Mouse (Mus musculus) hindbrain, embryonic 13.5 days (tissue): ENCODE data around the gene Sec14l3. TPM values are rescaled to one million over a fixed set of nuclear protein-coding genes. Genes with fewer than 3 reads are reported as not detected.
"Not testable (repeated sequence)": the region's sequence is repeated elsewhere in the genome, so short reads cannot be mapped to it uniquely, and the experiment has no call there.

Experiments
- ATAC-seq: fragments of 200-750 bp; cut with Nextera tagmentation; 2 replicates; pipeline ENCODE4 v1.8.0; 2017; ENCODE audit warnings: moderate TSS enrichment; ENCODE audit not compliant: low FRiP score
- H3K27ac ChIP-seq: fragments of 300-500 bp; sonication (generic); 2 replicates; pipeline ENCODE4 v1.5.1; 2015; ENCODE audit warnings: inconsistent platforms, mild to moderate bottlenecking, moderate library complexity
- H3K27me3 ChIP-seq: fragments of 300-500 bp; sonication (generic); 2 replicates; pipeline ENCODE4 v1.6.1; 2015; ENCODE audit warnings: mild to moderate bottlenecking, inconsistent platforms
- H3K36me3 ChIP-seq: fragments of 300-500 bp; sonication (generic); 2 replicates; pipeline ENCODE4 v1.6.1; 2015; ENCODE audit warnings: mild to moderate bottlenecking, inconsistent platforms
- H3K4me1 ChIP-seq: fragments of 300-500 bp; sonication (generic); replicated peaks from 2 replicates; pipeline ENCODE4 v1.6.1; 2015; ENCODE audit warnings: inconsistent platforms
- H3K4me2 ChIP-seq: fragments of 300-500 bp; sonication (generic); 2 replicates; pipeline ENCODE4 v1.6.1; 2015; ENCODE audit warnings: inconsistent platforms, mild to moderate bottlenecking, moderate library complexity
- H3K4me3 ChIP-seq: fragments of 300-500 bp; sonication (generic); 2 replicates; pipeline ENCODE4 v1.5.1; 2015; ENCODE audit warnings: mild to moderate bottlenecking, inconsistent platforms
- H3K9ac ChIP-seq: fragments of 300-500 bp; sonication (generic); 2 replicates; pipeline ENCODE4 v1.6.1; 2015; ENCODE audit warnings: mild to moderate bottlenecking, inconsistent platforms
- H3K9me3 ChIP-seq: fragments of 300-500 bp; sonication (generic); 2 replicates; pipeline ENCODE4 v1.6.1; 2016; ENCODE audit warnings: inconsistent platforms
- WGBS: fragments of 180-500 bp; shearing (Covaris S2); methylation state at CpG from one replicate; pipeline ENCODE4 v1.1.7; 2015; 5-methylcytosine and 5-hydroxymethylcytosine counted together
- polyA plus RNA-seq: library from polyadenylated mRNA; unstranded; fragments of >200 nt; fragmentation: Nextera tagmentation; extraction: Ambion mirVana; gene quantifications from 2 replicates; pipeline ENCODE4 v1.2.1, GENCODE M21; 2015

The Sec14l3 gene
- polyA plus RNA-seq = 0.08 and 0.35 TPM in 2 replicates

DNA sequence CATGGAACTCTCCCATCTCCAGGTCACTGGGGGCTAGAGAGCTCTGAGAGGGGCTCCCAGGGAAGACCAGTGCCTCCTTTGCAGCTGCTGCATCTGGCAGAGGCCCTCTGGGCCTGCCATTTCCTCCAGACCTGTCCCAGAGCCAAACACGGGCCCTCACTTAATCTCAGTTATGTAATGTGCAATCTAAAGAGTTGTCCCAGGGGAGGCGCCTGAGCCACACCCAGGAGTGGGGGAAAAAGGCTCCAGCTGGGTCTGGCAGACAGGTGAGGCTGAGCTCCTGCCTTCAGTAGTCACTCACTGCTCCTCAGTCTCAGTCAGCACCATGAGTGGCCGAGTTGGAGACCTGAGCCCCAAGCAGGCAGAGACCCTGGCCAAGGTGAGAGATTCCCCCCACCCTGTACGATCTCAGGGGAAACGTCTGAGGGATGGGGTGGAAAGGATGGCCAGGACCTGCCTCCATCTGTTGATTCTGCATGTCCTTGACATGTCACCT, at the start of gene Sec14l3:
Gene Sec14l3 (plus strand): TSS at position 215 of the 496 bp plus-strand sequence.
- Histone ChIP-seq H3K4me3 (no peak within 1 kb of the TSS), H3K9me3 (no peaks in the 10 kb centered on the region), H3K27ac (no peak within 1 kb of the TSS), H3K27me3 (0 out of 2 replicates have a peak, but pooled peaks cover 6% of the 10 kb centered on the region), H3K4me2 (no peak within 1 kb of the TSS), H3K9ac (no peak within 1 kb of the TSS), H3K36me3 (no peaks in the 10 kb centered on the region), H3K4me1 (no peaks in the 10 kb centered on the region)
- ATAC-seq = no peak
- 78% methylated on average over 5 of the region's 5 CpGs for WGBS

- not testable (repeated sequence) for H3K27me3 ChIP-seq, H3K4me1 ChIP-seq, H3K36me3 ChIP-seq, H3K4me2 ChIP-seq, H3K4me3 ChIP-seq, ATAC-seq, H3K27ac ChIP-seq, H3K9ac ChIP-seq
- H3K9me3 ChIP-seq = peaks cover 11% of the 10 kb centered on the region
- 91% methylated on average over 14 of the region's 14 CpGs for WGBS
These were observed 48.8 kb upstream of the Sec14l3 start for GRCm38 (mm10) chr11:4015796-4016195.

DNA sequence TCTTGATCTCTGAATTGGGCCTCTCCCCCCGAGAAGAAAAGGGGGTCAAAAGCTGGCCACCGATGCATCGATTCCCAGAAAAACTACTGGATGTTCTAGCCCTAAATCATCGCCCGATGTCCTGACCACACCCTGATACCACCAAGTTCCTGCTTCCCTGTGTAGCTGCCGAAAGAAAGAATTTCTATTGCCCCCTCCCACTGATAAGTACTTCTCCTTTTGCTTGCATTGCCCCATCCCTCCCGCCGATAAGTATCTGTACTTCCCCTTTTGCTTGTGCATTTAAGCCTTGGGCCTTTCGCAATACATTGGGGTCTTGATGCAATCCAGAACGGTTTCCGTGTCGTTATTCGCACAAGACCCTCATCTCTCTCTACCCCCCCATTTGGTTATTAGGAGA, 42.5 kb upstream of the Sec14l3 start:
- 91% methylated on average over 13 of the region's 13 CpGs for WGBS
- not testable (repeated sequence) for ATAC-seq

DNA sequence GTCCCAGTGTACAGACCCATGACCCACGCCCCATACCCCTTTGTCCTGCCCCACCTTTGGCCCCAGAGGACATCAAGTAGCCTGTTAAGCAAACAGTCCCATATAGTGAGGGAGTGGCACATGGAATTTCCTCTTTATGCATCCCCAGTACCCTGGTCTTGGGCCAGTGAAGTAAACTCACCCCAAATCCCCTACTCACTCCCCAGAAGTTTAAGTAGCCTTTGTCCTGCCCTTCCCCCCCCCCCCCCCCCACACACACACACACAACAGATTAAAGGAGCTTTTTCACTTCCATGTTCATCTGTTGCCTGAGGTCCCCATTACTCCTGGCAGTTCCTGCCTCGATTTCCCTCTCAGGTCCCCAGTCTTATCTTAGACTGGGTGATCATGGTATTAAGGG, 41.3 kb upstream of the Sec14l3 start:
- Histone ChIP-seq H3K4me3 (no peak overlapping the region), H3K4me2 (no peak overlapping the region), H3K9ac (no peak overlapping the region), H3K27ac (no peak overlapping the region), H3K27me3 (no peaks in the 10 kb centered on the region), H3K36me3 (no peaks in the 10 kb centered on the region), H3K9me3 (no peaks in the 10 kb centered on the region), H3K4me1 (no peaks in the 10 kb centered on the region)
- 83% methylated on average over 2 of the region's 2 CpGs for WGBS
- no peak for ATAC-seq

More for the DNA sequence above, 42.5 kb upstream of the Sec14l3 start:
- H3K4me1 ChIP-seq, H3K36me3 ChIP-seq, H3K27ac ChIP-seq, H3K4me2 ChIP-seq, H3K9ac ChIP-seq, H3K27me3 ChIP-seq, H3K9me3 ChIP-seq, H3K4me3 ChIP-seq: not testable (repeated sequence)

GRCm38 (mm10) chr11:4027066-4027465, 37.6 kb upstream of the Sec14l3 start:
- Histone ChIP-seq H3K4me3 (no peak overlapping the region), H3K9ac (no peak overlapping the region), H3K27ac (no peak overlapping the region), H3K27me3 (peaks cover 4% of the 10 kb centered on the region; the same call in 1 of the 2 replicates), H3K9me3 (no peaks in the 10 kb centered on the region), H3K4me2 (no peak overlapping the region), H3K36me3 (no peaks in the 10 kb centered on the region), H3K4me1 (no peaks in the 10 kb centered on the region)
- no peak for ATAC-seq
- 81% methylated on average over 8 of the region's 8 CpGs for WGBS

DNA sequence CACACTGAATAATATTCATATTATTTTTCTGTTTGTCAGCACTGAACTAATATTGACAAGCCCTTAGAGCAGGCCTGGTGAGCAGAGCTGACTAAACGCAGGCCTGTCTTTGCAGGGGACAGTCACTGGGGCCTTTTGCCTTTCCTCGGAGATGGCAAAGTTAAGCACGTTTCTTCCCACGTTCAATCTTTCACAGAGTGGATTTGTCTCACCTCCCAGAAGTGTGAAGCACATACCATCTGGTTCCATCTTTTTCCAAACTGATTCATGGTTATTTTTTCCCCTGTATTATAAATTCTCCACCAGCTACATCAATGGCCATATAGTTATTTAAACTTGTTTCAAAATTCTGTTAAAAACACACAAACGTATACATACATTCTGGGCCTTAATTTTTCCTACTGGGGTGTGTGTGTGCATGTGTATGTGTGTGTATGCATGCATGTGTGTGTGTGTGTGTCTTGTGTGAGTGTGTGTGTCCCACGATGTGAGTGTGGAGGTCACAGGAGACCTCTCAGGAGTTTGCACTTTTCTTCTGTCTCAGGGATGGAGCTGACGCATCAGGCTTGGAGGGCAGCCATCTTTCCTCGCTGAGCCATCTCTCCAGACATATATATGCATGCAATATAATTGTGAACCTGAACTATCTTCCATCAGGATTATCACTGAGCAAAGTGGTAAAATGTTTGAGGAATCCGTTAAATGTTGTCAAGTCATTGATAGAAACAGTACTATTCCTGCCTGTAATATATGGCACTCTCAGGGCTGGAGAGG, 36.9 kb upstream of the Sec14l3 start:
- Histone ChIP-seq H3K4me3 (no peak overlapping the region), H3K27me3 (peaks cover 4% of the 10 kb centered on the region; the same call in 1 of the 2 replicates), H3K4me1 (no peaks in the 10 kb centered on the region), H3K9me3 (no peaks in the 10 kb centered on the region), H3K4me2 (no peak overlapping the region), H3K27ac (no peak overlapping the region), H3K36me3 (no peaks in the 10 kb centered on the region), H3K9ac (no peak overlapping the region)
- ATAC-seq = no peak
- 87% methylated on average over 9 of the region's 9 CpGs for WGBS

DNA sequence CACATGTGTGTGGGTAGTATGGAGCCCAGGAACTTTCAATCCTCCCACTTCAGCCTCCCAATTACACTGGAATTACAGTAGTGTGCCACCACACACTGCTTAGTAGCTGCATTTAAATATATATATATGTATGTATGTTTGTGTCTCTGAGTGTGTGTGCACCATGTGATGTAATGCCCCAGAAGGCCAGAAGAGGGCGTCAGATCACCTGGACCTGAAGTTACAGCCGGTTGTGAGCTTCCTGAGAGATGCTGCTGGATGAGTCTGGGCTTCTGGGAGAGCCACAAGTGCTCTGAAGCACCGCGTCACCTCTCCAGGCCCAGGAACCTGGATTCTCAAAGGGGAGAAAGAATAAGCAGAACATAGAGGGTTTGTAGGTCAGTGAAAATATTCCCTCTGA, 35.3 kb upstream of the Sec14l3 start:
- no peak overlapping the region for H3K4me3 ChIP-seq
- H3K9ac ChIP-seq = no peak overlapping the region
- no peak for ATAC-seq
- H3K27me3 ChIP-seq = peaks cover 4% of the 10 kb centered on the region; the same call in 1 of the 2 replicates
- whole genome bisulfite sequencing = 68% methylated on average over 4 of the region's 4 CpGs
- no peaks in the 10 kb centered on the region for H3K36me3 ChIP-seq
- no peaks in the 10 kb centered on the region for H3K9me3 ChIP-seq
- H3K27ac ChIP-seq = no peak overlapping the region
- no peak overlapping the region for H3K4me2 ChIP-seq
- H3K4me1 ChIP-seq = no peaks in the 10 kb centered on the region

GRCm38 (mm10) chr11:4031126-4031941, 33.3 kb upstream of the Sec14l3 start, which contains the start of gene Sec14l4:
Gene Sec14l4, plus strand, starts transcription at chr11:4031462.
- Histone ChIP-seq H3K4me1 (no peaks in the 10 kb centered on the region), H3K4me3 (no peak within 1 kb of the TSS), H3K36me3 (no peaks in the 10 kb centered on the region), H3K27me3 (peaks cover 4% of the 10 kb centered on the region; the same call in 1 of the 2 replicates), H3K27ac (no peak within 1 kb of the TSS), H3K4me2 (no peak within 1 kb of the TSS), H3K9ac (no peak within 1 kb of the TSS), H3K9me3 (no peaks in the 10 kb centered on the region)
- WGBS = 44% methylated on average over 16 of the region's 16 CpGs
- ATAC-seq = no peak

- ATAC-seq = no peak
- no peak overlapping the region for H3K27ac ChIP-seq
- 42% methylated on average over 12 of the region's 12 CpGs for WGBS
- H3K4me2 ChIP-seq = no peak overlapping the region
- H3K27me3 ChIP-seq = peaks cover 4% of the 10 kb centered on the region; the same call in 1 of the 2 replicates
- H3K9me3 ChIP-seq = no peaks in the 10 kb centered on the region
- no peaks in the 10 kb centered on the region for H3K36me3 ChIP-seq
- H3K4me1 ChIP-seq = no peaks in the 10 kb centered on the region
- no peak overlapping the region for H3K4me3 ChIP-seq
- no peak overlapping the region for H3K9ac ChIP-seq
These were observed 32.7 kb upstream of the Sec14l3 start for GRCm38 (mm10) chr11:4031961-4032360.

DNA sequence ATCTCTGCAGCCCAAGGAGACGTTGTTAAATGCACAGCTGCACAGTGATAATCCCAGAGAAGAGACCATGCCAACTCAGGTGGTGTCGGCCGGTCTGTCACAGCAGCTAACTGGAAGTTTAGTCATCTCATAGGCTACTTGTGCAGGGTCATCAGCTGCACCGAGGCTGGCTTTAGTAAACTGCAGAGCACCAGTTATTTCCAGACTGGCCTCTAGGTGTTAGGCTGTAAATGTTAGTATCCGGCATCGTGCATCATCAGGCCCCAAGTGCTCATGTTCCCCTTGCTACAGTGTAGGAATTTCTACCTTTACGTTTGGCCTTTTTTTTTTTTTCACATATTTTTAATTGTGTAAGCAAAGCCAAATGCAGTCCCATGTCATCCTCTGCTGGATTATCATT, 31.2 kb upstream of the Sec14l3 start:
- Histone ChIP-seq H3K9ac (no peak overlapping the region), H3K27me3 (peaks cover 4% of the 10 kb centered on the region; the same call in 1 of the 2 replicates), H3K4me2 (no peak overlapping the region), H3K9me3 (no peaks in the 10 kb centered on the region), H3K36me3 (no peaks in the 10 kb centered on the region), H3K4me1 (no peaks in the 10 kb centered on the region), H3K4me3 (no peak overlapping the region), H3K27ac (no peak overlapping the region)
- ATAC-seq = no peak
- 75% methylated on average over 7 of the region's 7 CpGs for WGBS

GRCm38 (mm10) chr11:4034169-4034568, 30.5 kb upstream of the Sec14l3 start:
- H3K4me2 ChIP-seq = no peak overlapping the region
- no peak overlapping the region for H3K4me3 ChIP-seq
- no peaks in the 10 kb centered on the region for H3K9me3 ChIP-seq
- no peaks in the 10 kb centered on the region for H3K36me3 ChIP-seq
- no peak for ATAC-seq
- H3K27ac ChIP-seq = no peak overlapping the region
- H3K27me3 ChIP-seq = peaks cover 4% of the 10 kb centered on the region; the same call in 1 of the 2 replicates
- no peak overlapping the region for H3K9ac ChIP-seq
- WGBS = 93% methylated on average over 4 of the region's 4 CpGs
- H3K4me1 ChIP-seq = no peaks in the 10 kb centered on the region

DNA sequence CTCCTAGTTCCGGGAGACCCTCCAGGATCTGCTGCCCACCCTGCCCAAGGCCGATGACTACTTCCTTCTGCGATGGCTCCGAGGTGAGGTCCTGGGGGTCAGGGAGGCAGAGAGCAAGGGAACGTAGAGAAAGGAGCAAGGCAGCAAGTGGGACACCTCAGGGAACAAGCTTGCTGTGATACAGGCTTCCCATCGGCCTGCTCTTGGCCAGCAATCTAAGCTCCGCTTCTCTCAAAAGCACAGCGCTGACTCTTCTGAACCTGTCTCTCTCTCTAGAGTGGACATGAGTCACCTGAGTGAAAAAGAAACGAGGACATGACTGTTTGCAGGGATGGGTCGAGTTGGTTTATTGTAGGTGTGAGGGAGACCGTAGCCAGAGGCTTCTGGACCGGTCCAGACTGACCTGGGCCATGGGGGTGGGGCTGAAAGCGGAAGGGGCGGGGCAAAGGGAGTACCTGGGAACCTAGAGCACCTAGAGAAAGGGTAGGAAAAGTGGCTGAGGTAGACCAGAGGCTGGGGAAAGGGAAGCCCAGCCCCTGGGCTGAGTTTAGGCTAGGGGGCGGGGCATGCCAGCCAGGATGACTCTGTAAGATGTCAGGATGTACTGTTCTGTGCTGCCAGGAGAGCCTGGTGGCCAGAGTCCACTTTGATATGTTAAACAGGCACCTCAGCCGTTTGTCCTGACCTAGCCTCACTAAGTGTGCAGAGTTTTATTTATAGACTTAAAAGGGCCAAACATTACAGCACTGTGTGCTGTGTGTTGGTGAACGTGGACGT, 29.3 kb upstream of the Sec14l3 start:
- H3K27ac ChIP-seq = no peak overlapping the region
- no peaks in the 10 kb centered on the region for H3K36me3 ChIP-seq
- no peak overlapping the region for H3K4me2 ChIP-seq
- no peaks in the 10 kb centered on the region for H3K4me1 ChIP-seq
- 71% methylated on average over 18 of the region's 18 CpGs for WGBS
- ATAC-seq = no peak
- H3K9ac ChIP-seq = no peak overlapping the region
- no peak overlapping the region for H3K4me3 ChIP-seq
- peaks cover 4% of the 10 kb centered on the region; the same call in 1 of the 2 replicates for H3K27me3 ChIP-seq
- no peaks in the 10 kb centered on the region for H3K9me3 ChIP-seq
